Mouse (Mus musculus) thymus, postnatal 25 days (tissue): Measurements from ENCODE around the gene Mfap1b.

Experiments used
- DNase-seq: peaks from one replicate; pipeline ENCODE4 v3.0.0; 2022

The Mfap1b gene

DNA sequence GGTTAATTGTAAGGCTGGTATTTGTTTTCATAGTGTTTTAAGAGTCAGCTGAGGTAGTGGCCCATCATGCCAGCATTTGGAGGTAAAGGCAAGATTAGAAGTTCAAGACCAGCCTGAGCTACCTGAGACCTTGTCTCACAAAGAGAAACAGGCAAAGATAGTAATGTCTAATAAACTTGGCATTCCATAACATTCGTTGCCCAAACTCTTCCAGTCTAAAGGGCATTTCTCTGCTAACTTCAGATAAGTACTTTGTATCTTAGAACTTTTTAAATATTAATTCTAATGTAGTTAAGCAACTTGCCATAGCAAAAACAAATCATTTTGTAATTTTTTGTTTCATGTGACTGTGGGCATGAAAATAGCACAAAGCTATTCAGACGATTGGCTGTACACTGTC is 50.7 kb downstream of the Mfap1b start:
- DNase-seq: no peak

DNA sequence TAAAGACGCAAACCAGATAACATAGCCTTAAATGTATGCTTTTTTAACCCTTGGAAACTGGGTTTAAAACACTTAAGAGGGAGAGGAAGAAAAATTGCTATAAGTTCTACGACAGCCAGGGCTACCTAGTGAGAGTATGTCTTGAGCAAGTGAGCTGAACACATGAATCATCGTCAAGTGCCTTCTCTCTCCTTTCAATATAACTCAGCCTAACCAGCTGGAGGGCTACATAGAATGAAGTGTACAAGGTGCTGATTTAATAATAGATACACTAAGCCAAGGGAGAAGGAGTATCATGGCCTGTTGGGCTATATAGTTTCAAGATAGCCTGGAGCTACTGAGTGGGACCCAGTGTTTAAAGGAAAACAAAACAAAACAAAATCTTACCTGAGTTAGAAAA is 55.4 kb downstream of the Mfap1b start:
- no peak for DNase-seq

DNA sequence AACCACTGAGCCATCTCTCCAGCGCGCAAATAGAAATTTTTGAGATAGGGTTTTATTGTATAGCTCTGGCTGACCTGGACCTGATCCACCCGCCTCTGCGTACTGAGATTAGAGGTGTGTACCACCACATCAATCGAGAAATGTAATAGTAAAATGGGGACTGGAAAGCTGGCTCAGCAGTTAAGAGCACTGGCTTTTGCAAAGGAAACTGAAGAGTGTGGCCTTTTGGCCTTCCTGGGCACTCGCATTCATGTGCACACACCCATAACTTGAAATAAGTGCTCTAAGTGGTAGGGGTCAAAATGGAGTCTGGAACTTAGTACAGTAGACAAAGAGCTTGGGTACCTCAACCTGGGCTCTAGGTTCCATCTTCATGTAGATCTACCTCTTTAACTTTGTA is 57.5 kb downstream of the Mfap1b start:
- DNase-seq: no peak

DNA sequence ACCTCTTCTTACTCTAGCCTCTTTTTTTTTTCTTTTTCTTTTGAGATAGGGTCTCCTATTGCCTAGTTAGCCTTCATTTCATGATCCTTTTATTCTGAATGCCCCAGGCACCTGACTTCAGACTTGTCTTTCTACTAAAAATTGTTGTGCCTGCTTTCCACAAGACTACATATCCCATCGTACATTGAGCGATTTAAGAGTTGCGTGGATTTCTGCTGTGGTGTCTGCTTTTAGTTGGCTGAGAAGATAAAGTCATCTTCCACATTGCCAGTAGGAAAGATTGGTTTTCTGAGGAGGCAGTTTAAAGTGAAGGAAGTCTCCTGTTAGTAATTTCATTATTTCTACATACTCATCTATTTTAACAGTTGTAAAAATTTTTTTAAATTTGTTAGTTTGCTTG is 58.3 kb downstream of the Mfap1b start:
- DNase-seq: no peak

DNA sequence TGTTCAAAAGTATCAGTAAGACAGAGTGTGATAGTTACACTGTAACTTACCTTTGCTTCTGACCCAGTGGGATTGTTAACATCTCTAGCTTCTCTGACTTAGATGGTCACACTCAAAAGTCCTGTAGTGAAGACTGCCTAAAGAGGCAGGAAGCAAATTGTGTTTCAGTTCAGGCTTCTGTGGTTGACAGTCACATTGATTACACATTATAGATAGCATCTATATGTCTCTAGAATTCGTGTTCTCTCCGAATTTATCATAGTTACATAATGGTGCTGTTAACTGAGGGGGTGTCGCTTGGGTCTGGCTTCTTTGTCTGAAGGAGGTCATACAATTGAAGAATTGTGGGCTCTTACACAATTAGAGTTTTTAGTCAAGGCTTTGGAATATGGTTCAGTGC is 58.8 kb downstream of the Mfap1b start:
- no peak for DNase-seq

DNA sequence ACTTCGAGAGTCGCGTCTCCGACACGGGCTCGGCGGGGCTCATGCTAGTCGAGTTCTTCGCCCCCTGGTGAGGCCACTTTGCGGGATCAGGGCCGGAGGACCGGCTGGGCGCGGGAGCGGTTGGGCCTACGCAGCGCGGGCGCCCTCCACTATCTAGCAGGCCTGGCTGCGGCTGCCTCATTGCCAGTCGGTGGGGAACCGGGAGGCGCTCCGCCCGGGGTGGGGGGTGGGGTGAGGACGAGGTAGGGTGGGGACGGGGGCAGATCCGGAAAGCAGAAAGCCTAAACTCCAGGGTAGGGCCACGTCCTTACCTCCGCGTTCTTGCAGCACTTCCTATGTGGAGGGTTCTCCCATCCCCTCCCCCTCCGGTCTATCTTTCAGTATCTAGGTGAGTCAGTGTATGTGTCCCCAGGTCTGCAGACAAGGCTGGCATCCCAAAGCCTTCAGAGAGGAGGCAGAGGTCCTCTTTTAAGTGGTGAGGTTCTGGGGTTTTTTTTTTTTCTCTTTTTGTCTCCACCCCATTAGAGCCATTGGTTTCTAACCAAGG is 59.7 kb downstream of the Mfap1b start:
- DNase-seq: peak; percentile 59

DNA sequence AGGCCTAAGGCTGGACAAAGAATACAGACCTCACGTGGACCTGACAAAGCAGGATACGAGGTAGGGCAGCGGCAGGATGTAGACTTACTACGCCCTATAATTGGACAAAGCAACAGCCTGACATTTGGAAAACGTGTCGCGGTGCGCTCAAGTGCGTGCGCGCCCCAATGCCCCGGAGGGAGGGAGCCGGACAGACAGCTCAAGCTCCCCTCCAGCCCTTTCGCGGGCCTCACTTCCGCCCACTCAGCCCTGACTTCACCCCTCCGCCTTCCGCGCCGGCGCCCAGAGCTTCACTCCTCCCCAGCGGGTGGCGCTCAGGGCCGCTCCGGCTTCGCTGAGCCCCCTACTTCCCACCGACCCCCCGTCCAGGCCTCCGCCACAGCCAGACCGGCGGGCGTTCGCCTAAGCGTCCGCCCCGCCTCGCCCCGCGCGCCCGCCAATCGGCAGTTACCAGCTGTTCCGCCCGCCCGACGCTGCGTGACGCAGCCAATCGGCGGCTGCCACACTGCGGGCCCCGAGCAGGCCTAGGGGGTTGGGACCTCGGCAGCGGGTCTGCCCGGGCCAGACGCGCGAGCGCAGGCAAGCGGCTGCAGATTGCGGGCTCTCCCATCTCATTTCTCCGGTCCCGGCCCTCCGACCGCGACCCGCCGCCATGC is 60.4 kb downstream of the Mfap1b start, which contains the start of the genes Pdia3 and Catsper2:
TSS of gene Pdia3 (plus strand) at position 389 of the 656 bp plus-strand sequence.
TSS of gene Catsper2 (minus strand) at position 406 of the 656 bp plus-strand sequence.
- peak; percentile 96 for DNase-seq

DNA sequence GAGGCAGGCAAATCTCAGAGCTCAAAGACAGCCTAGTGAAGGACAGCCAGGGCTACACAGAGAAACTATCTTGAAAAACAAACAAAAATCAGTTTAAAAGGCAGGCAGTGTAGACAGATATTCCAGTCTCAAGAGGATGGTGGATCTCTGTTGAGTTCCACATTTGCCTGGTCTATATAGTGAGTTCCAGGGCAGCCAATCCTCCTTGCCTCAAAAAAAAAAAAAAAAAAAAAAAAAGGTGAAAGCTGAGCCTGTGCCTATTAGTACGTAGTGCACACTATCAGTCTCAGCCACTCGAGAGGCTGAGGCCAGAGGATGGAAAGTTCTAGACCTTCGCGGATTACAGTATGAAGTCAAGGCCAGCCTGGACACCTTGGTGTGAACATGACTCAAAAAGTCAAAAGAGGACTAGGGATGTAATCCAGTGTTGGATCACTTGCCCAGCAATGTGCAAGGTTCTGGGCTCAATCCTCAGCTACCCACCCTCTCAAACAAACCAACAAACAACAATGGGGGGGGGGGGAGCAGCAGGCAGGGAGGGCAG is 61.0 kb downstream of the Mfap1b start:
- no peak for DNase-seq
